Mouse (Mus musculus) intestine, postnatal 0 days (tissue): Measurements from ENCODE around the gene Rtp4. TPM values are rescaled to one million over a fixed set of nuclear protein-coding genes. Genes with fewer than 3 reads are reported as not detected.

ENCODE experiments used
- ATAC-seq: fragments of 200-750 bp; cut with Nextera tagmentation; 2 replicates; pipeline ENCODE4 v1.8.0; 2017; ENCODE audit warnings: mild to moderate bottlenecking, moderate TSS enrichment, moderate library complexity
- H3K27ac ChIP-seq: fragments of 300-500 bp; sonication (generic); 2 replicates; pipeline ENCODE4 v1.5.1; 2014; ENCODE audit warnings: mild to moderate bottlenecking, low read depth, low read length, moderate library complexity
- H3K27me3 ChIP-seq: fragments of 300-500 bp; sonication (generic); replicated peaks from 2 replicates; pipeline ENCODE4 v1.6.1; 2014; ENCODE audit warnings: low read length, mixed read lengths; ENCODE audit not compliant: control insufficient read depth, insufficient read depth
- H3K36me3 ChIP-seq: fragments of 300-500 bp; sonication (generic); 2 replicates; pipeline ENCODE4 v1.6.1; 2014; ENCODE audit warnings: mild to moderate bottlenecking, moderate library complexity; ENCODE audit not compliant: control insufficient read depth, insufficient read depth
- H3K4me1 ChIP-seq: fragments of 300-500 bp; sonication (generic); replicated peaks from 2 replicates; pipeline ENCODE4 v1.6.1; 2014; ENCODE audit warnings: antibody characterized with exemption, low read length, mixed read lengths; ENCODE audit not compliant: control insufficient read depth, insufficient read depth
- H3K4me2 ChIP-seq: fragments of 300-500 bp; sonication (generic); replicated peaks from 2 replicates; pipeline ENCODE4 v1.6.1; 2014; ENCODE audit warnings: low read depth, mild to moderate bottlenecking, moderate library complexity
- H3K4me3 ChIP-seq: fragments of 300-500 bp; sonication (generic); 2 replicates; pipeline ENCODE4 v1.5.1; 2014; ENCODE audit warnings: low read depth, low read length
- H3K9ac ChIP-seq: fragments of 300-500 bp; sonication (generic); 2 replicates; pipeline ENCODE4 v1.6.1; 2014; ENCODE audit warnings: mild to moderate bottlenecking, low read depth, low read length
- H3K9me3 ChIP-seq: fragments of 300-500 bp; sonication (generic); 2 replicates; pipeline ENCODE4 v1.6.1; 2016; ENCODE audit warnings: mixed run types; ENCODE audit not compliant: control insufficient read depth
- CTCF ChIP-seq: sonication (generic); IDR thresholded peaks from 2 replicates; pipeline ENCODE4 v1.5.1; 2016; ENCODE audit warnings: low read depth, mild to moderate bottlenecking, control low read depth, antibody characterized with exemption, moderate library complexity
- WGBS: fragments of 180-500 bp; shearing (Covaris S2); extraction: QIAGEN DNeasy Blood & Tissue Kit; methylation state at CpG from one replicate; pipeline ENCODE4 v1.1.7; 2014; 5-methylcytosine and 5-hydroxymethylcytosine counted together
- polyA plus RNA-seq: library from polyadenylated mRNA; unstranded; fragments of >200 nt; fragmentation: Nextera tagmentation; extraction: Ambion mirVana; gene quantifications from 2 replicates; pipeline ENCODE4 v1.2.1, GENCODE M21; 2015

The Rtp4 gene
- polyA plus RNA-seq, 1 experiment from 2014 or later = 112 TPM

- no peak for TF ChIP-seq CTCF
- no peak overlapping the region for H3K4me2 ChIP-seq
- no peaks in the 10 kb centered on the region for H3K9me3 ChIP-seq
- H3K27me3 ChIP-seq = no peaks in the 10 kb centered on the region
- H3K4me1 ChIP-seq = no peaks in the 10 kb centered on the region
- H3K27ac ChIP-seq = no peak overlapping the region
- no peak overlapping the region for H3K9ac ChIP-seq
- H3K4me3 ChIP-seq = no peak overlapping the region
- no peaks in the 10 kb centered on the region for H3K36me3 ChIP-seq
- 84% methylated on average over 13 of the region's 13 CpGs for WGBS
- no peak for ATAC-seq
Observed at GRCm38 (mm10) chr16:23659597-23660531, 139.8 kb downstream of the Rtp4 start.

Other genes starting within 250 kb of the Rtp4 start
- not detected in 2 replicates for gene Rtp1, start 91.2 kb upstream of the Rtp4 start, polyA plus RNA-seq
- gene Masp1, start 524 bp downstream of the Rtp4 start, polyA plus RNA-seq = 1.4 TPM in 2 replicates